Mouse (Mus musculus): Measurements from ENCODE around the gene Agap2. TPM values are rescaled to one million over a fixed set of nuclear protein-coding genes. Genes with fewer than 3 reads are reported as not detected.

Agap2 gene
- total and polyA plus RNA-seq, 3 experiments: 24.8 to 43.5 (median 26.1) TPM

DNA sequence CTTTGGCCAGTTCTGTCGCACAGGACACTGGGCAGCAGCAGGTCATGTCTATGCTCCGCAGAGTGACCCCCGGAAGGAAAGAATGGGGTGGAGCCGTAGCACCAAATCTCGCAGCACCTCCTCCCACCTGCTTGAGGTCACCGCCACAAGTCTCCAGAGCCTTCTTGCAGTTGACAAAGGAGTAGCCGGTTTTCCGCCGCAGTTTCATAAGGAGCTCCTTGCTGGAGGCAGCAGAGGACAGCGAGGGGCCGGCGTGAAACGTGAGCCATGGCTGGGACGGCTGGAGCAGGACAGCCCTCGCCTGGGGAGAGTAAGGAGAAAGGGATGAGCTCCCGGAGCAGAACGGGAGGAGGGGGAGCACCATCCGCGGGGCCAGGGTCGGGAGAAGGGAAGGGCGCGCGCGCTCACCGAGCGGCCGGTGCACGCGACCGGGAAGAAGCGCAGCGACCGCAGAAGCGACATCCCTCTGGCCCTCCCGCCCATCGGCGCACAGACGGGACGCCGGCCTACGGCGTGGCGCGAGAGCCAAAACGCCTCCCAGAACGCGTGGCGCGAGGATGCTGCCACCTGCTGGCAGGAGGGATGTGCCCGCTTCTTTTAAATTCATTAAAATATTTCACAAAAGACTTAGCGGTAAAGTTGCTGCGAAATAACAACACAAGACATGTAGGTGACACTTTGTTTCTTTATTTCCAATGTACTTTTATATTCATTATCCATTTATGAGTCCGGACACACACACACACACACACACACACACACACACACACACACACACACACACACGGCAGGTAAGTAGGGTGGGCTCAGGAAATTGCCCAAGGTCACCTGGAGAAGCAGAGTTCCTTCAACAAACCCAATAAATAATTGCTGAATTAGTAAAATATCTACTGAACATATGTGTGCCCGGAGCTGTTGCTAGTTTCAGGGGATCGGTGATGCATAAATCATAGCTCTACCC, 44.5 kb upstream of the Agap2 start, which contains the start of gene Tsfm (continued):
- no peak for TF ChIP-seq ZC3H11A (IDR thresholded peaks at IDR 0.05; ENCODE audit: low read depth, low read length)

DNA sequence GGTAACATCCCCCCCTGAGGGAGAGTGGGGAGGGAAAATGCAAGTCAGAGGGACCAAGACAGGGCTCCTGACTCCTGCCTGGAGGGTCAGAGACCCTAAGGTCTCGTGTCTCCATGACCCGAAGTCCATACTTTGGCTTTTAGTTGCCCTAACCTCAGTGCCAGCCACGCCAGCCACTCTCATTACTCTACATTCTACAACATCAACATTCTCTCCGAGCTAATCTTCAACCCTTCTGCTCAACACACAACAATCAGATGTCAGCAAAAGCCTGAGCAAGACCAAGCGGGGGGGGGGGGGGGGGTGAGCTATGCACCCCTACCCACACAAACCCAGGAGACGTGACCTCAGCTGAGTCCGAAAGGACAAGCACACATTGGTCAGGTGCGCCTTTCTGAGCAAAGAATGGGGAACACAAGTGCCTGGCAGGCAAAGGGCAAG, 41.8 kb upstream of the Agap2 start:
- in situ Hi-C loops (cut with MboI; ENCODE audit: low pct_ligation_motif_present, low pct_unique_long_range_greater_than_20kb, low sequenced_read_pairs) (no loop called here), dilution Hi-C loops (cut with MboI; ENCODE audit: extremely low pct_ligation_motif_present, extremely low pct_unique_long_range_greater_than_20kb, low sequenced_read_pairs) (no loop called here)
- H3K4me1 ChIP-seq (ENCODE audit: control insufficient read depth in 1 of 2, insufficient read depth in 2 of 2): peaks cover 4 to 16% of the 10 kb centered on the region in 2 experiments
- H3K79me2 ChIP-seq (replicated peaks; ENCODE audit: control insufficient read depth, extremely low read depth, insufficient read depth, poor library complexity, severe bottlenecking): peaks cover 2% of the 10 kb centered on the region; the same call in 1 of the 2 replicates
- H3K4me3 ChIP-seq (replicated peaks in 1 of 3; ENCODE audit: low read depth in 2 of 3, low read length in 2 of 3, poor library complexity in 1 of 3): no peak overlapping the region
- peaks cover 10 to 35% of the 10 kb centered on the region in 2 experiments for H3K36me3 ChIP-seq (replicated peaks in 1 of 2; ENCODE audit: control insufficient read depth in 1 of 2, insufficient read depth in 1 of 2, low read length in 1 of 2)
- TF ChIP-seq ETS1 (conservative IDR thresholded peaks at IDR 0.05; ENCODE audit: low read depth, low read length) (no peak), USF1 (IDR thresholded peaks at IDR 0.05; ENCODE audit: low read depth, low read length) (no peak), MAFK (IDR thresholded peaks at IDR 0.05; ENCODE audit: insufficient replicate concordance, low read length) (no peak), TCF12 (IDR thresholded peaks at IDR 0.05; ENCODE audit: low read depth, low read length) (no peak), BHLHE40 (IDR thresholded peaks at IDR 0.05; ENCODE audit: low read depth, low read length) (no peak), IRF4 (IDR thresholded peaks at IDR 0.05; ENCODE audit: low read depth, low read length) (no peak), MYC (IDR thresholded peaks at IDR 0.05; ENCODE audit: low read depth, low read length) (no peak), EP300 (IDR thresholded peaks at IDR 0.05; ENCODE audit: low read length) (no peak), SIN3A (IDR thresholded peaks at IDR 0.05; ENCODE audit: low read length) (no peak)
- no peaks in the 10 kb centered on the region for H3K9me3 ChIP-seq (replicated peaks; ENCODE audit: low read length)
- H3K27ac ChIP-seq (ENCODE audit: insufficient read depth, low read depth): no peak overlapping the region
- no peak for DNase-seq (ENCODE audit: extremely low read depth)
- H3K27me3 ChIP-seq (replicated peaks): no peaks in the 10 kb centered on the region
- no peak overlapping the region for H3K4me2 ChIP-seq (ENCODE audit: insufficient read depth, low read depth, poor library complexity, severe bottlenecking)
- no peak overlapping the region for H3K9ac ChIP-seq (ENCODE audit: insufficient read depth, low read depth)

DNA sequence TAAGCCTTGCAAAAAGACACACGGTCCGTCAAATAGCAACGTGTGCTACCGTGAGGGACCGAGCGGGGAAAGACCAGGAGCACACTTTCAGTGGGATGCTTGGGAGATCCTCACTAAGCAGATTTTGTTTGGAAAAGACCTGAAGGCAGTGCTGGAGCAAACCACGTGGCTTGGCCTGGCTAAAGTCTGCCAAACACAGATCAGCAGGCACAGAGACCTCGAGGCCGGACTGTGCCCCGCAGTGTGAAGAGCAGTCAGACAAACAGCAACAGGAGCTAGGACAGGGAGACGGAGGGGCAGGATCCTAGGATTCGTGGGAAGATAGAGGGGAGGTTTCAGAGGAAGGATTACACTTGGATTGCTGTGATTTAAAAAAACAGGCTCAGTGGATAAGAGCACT, 38.8 kb upstream of the Agap2 start:
- dilution Hi-C loops (cut with MboI; ENCODE audit: extremely low pct_ligation_motif_present, extremely low pct_unique_long_range_greater_than_20kb, low sequenced_read_pairs): no loop called here

More for the DNA sequence above, 38.8 kb upstream of the Agap2 start:
- Histone ChIP-seq H3K36me3 (replicated peaks in 1 of 2; ENCODE audit: control insufficient read depth in 1 of 2, insufficient read depth in 1 of 2, low read length in 1 of 2) (peaks cover 0 to 32% of the 10 kb centered on the region in 2 experiments), H3K4me2 (ENCODE audit: insufficient read depth, low read depth, poor library complexity, severe bottlenecking) (no peak overlapping the region), H3K79me2 (replicated peaks; ENCODE audit: control insufficient read depth, extremely low read depth, insufficient read depth, poor library complexity, severe bottlenecking) (no peaks in the 10 kb centered on the region), H3K4me3 (replicated peaks in 1 of 3; ENCODE audit: low read depth in 2 of 3, low read length in 2 of 3, poor library complexity in 1 of 3) (no peak overlapping the region), H3K27me3 (replicated peaks) (no peaks in the 10 kb centered on the region), H3K9me3 (replicated peaks; ENCODE audit: low read length) (no peaks in the 10 kb centered on the region), H3K9ac (ENCODE audit: insufficient read depth, low read depth) (no peak overlapping the region), H3K4me1 (ENCODE audit: control insufficient read depth in 1 of 2, insufficient read depth in 2 of 2) (peaks cover 8 to 27% of the 10 kb centered on the region in 2 experiments), H3K27ac (ENCODE audit: insufficient read depth, low read depth) (no peak overlapping the region)
- DNase-seq (ENCODE audit: extremely low read depth): no peak
- in situ Hi-C loops (cut with MboI; ENCODE audit: low pct_ligation_motif_present, low pct_unique_long_range_greater_than_20kb, low sequenced_read_pairs): no loop called here
- no peak for TF ChIP-seq MAZ (IDR thresholded peaks at IDR 0.05; ENCODE audit: low read depth, low read length)
- TF ChIP-seq CHD2 (IDR thresholded peaks at IDR 0.05; ENCODE audit: low read length): no peak
- no peak for TF ChIP-seq ZC3H11A (IDR thresholded peaks at IDR 0.05; ENCODE audit: low read depth, low read length)
- no peak for TF ChIP-seq JUND (conservative IDR thresholded peaks at IDR 0.05; ENCODE audit: low read depth, low read length)

All from CH12.LX (cell line).